Mouse (Mus musculus) midbrain, embryonic 11.5 days (tissue): Measurements from ENCODE around the gene Skiv2l. TPM values are rescaled to one million over a fixed set of nuclear protein-coding genes. Genes with fewer than 3 reads are reported as not detected.

Experiments
- ATAC-seq: fragments of 200-750 bp; cut with Nextera tagmentation; 2 replicates; pipeline ENCODE4 v1.8.0; 2017; ENCODE audit warnings: moderate TSS enrichment, moderate library complexity; ENCODE audit not compliant: low FRiP score
- DNase-seq: peaks from one replicate; pipeline ENCODE4 v3.0.0; 2015; ENCODE audit warnings: low spot score; ENCODE audit errors: missing footprints
- H3K27ac ChIP-seq: fragments of 300-500 bp; sonication (generic); 2 replicates; pipeline ENCODE4 v1.5.1; 2014; ENCODE audit warnings: low read depth, low read length
- H3K27me3 ChIP-seq: fragments of 300-500 bp; sonication (generic); 2 replicates; pipeline ENCODE4 v1.6.1; 2014; ENCODE audit warnings: mild to moderate bottlenecking, low read length, moderate library complexity, mixed read lengths; ENCODE audit not compliant: control insufficient read depth, insufficient read depth
- H3K36me3 ChIP-seq: fragments of 300-500 bp; sonication (generic); 2 replicates; pipeline ENCODE4 v1.6.1; 2014; ENCODE audit warnings: mild to moderate bottlenecking, low read length, moderate library complexity, mixed read lengths; ENCODE audit not compliant: control insufficient read depth, insufficient read depth
- H3K4me1 ChIP-seq: fragments of 300-500 bp; sonication (generic); 2 replicates; pipeline ENCODE4 v1.6.1; 2014; ENCODE audit warnings: low read length; ENCODE audit not compliant: control insufficient read depth, insufficient read depth
- H3K4me2 ChIP-seq: fragments of 300-500 bp; sonication (generic); 2 replicates; pipeline ENCODE4 v1.6.1; 2014; ENCODE audit warnings: mild to moderate bottlenecking, moderate library complexity
- H3K4me3 ChIP-seq: fragments of 300-500 bp; sonication (generic); 2 replicates; pipeline ENCODE4 v1.5.1; 2014; ENCODE audit warnings: low read depth, low read length
- H3K9ac ChIP-seq: fragments of 300-500 bp; sonication (generic); 2 replicates; pipeline ENCODE4 v1.6.1; 2014; ENCODE audit warnings: low read length
- H3K9me3 ChIP-seq: fragments of 300-500 bp; sonication (generic); 2 replicates; pipeline ENCODE4 v1.6.1; 2016; ENCODE audit warnings: low read length; ENCODE audit not compliant: control insufficient read depth
- WGBS: fragments of 180-500 bp; shearing (Covaris S2); extraction: QIAGEN DNeasy Blood & Tissue Kit; methylation state at CpG from one replicate; pipeline ENCODE4 v1.1.7; 2014; 5-methylcytosine and 5-hydroxymethylcytosine counted together
- polyA plus RNA-seq: library from polyadenylated mRNA; unstranded; fragments of >200 nt; fragmentation: Nextera tagmentation; extraction: Ambion mirVana; gene quantifications from 2 replicates; pipeline ENCODE4 v1.2.1, GENCODE M21; 2014

Gene Skiv2l
- 30.7 and 36.2 TPM in 2 replicates for polyA plus RNA-seq

DNA sequence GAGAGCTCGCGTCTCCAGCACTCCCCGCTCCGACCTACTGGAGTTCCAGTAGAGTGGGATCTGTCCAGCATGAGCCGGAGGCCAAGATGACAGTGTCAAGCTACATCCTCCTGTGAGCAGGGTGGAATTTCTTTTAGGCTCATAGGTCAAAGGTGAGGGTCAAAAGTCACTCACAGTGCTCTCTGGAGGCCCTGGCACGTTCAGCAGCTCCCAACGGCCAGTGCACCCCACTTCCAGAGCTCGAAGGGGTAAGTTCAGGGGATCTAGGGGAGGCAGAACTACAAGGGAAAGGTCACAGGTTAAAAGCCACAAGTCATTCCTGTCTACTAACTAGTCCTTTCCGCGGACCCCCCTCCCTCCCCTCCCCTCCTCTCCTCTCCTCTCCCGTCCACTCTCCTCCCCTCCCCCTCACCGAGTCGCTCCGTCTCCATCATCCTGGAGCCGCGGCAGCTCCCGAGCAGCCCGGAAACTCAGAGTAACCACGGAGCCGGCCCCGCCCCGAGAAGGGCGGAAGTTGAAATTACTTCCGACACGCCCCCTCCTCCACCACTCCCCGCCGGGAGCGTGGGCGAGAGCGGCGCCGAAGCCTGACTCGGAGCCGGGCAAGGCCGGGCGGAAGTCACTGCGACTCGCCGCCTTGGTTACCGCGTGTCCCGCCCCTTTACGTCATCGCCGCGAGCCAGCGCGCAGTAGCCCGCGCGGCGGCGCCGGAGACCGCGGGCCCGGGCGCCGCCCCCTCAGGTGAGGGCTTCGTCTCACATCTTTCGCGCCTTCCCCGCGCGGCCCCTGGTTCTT, at the start of gene Skiv2l, which contains the start of gene Nelfe:
Gene Skiv2l (minus strand): TSS at position 489 of the 795 bp plus-strand sequence.
Gene Nelfe (plus strand): TSS at position 670 of the 795 bp plus-strand sequence.
- Histone ChIP-seq H3K4me1 (peaks cover 14% of the 10 kb centered on the region), H3K4me3 (peak within 1 kb of the TSS; percentile 72), H3K9ac (peak within 1 kb of the TSS; percentile 84), H3K4me2 (peak within 1 kb of the TSS; percentile 86), H3K27ac (no peak within 1 kb of the TSS), H3K9me3 (no peaks in the 10 kb centered on the region), H3K27me3 (no peaks in the 10 kb centered on the region), H3K36me3 (peaks cover 9% of the 10 kb centered on the region; the same call in 1 of the 2 replicates)
- ATAC-seq (peak; percentile 97), DNase-seq (peak; percentile 100)
- WGBS: 1% methylated on average over 65 of the region's 65 CpGs

- WGBS: under 1% methylated on average over 39 of the region's 45 CpGs
- Histone ChIP-seq H3K9ac (peak overlapping the region; percentile 99), H3K4me1 (peaks cover 21% of the 10 kb centered on the region), H3K27me3 (no peaks in the 10 kb centered on the region), H3K27ac (peak overlapping the region; percentile 92), H3K4me2 (peak overlapping the region; percentile 98), H3K4me3 (peak overlapping the region; percentile 95), H3K36me3 (peaks cover 20% of the 10 kb centered on the region), H3K9me3 (no peaks in the 10 kb centered on the region)
- peak; percentile 95 for DNase-seq
- ATAC-seq: peak; percentile 19
Observed at GRCm38 (mm10) chr17:34899053-34899889, 49.3 kb upstream of the Skiv2l start.

DNA sequence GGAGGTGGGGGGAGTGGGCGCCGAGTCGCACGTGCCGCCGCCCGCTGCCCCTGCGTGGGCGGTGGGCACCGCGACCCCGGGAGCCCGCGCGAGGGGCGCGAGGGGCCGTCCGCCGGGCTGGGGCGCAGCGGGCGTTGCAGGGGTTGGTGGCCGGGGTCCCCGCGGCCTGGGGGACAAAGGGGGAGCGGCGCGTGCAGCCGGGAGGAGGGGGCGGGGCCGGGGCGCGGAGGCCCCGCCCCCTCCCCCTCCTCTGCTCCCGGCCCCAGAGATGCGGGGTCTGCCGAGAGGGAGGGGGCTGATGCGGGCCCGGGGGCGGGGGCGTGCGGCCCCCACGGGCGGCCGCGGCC, 48.7 kb upstream of the Skiv2l start:
- ATAC-seq (peak; percentile 9; the same call in 1 of the 2 replicates), DNase-seq (peak; percentile 94)
- H3K4me2 ChIP-seq: peak overlapping the region; percentile 98
- WGBS: 1% methylated on average over 22 of the region's 47 CpGs
- no peaks in the 10 kb centered on the region for H3K27me3 ChIP-seq
- peaks cover 18% of the 10 kb centered on the region for H3K36me3 ChIP-seq
- peak overlapping the region; percentile 95 for H3K4me3 ChIP-seq
- H3K9ac ChIP-seq: peak overlapping the region; percentile 99
- H3K27ac ChIP-seq: peak overlapping the region; percentile 92
- no peaks in the 10 kb centered on the region for H3K9me3 ChIP-seq
- peaks cover 22% of the 10 kb centered on the region for H3K4me1 ChIP-seq

DNA sequence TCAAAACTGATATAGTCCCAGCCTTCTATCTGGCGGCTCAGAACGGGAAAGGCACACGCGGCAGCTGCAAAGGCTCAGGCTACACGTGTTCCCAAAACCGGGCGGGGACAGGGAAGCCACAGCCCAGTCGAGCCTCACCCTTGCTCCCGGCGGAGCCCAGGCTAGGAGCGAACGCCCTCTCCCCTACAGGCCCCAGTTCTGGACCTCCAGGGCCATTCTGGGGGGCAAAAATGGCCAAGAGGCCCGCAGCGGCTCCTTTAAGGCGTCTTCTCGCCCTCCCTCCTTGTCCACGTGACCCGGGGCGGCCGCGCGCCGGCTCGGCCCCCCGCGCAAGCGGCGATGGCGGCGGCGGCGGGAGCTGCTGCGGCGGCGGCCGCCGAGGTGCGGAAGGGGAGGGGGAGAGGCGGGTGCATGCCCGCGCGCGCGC, 48.2 kb upstream of the Skiv2l start, which contains the start of the genes C2 and Ehmt2:
Gene C2 (minus strand): TSS at position 106 of the 427 bp plus-strand sequence.
Gene Ehmt2 (plus strand): TSS at position 310 of the 427 bp plus-strand sequence.
- H3K9ac ChIP-seq: peak within 1 kb of the TSS; percentile 99
- H3K27me3 ChIP-seq: no peaks in the 10 kb centered on the region
- DNase-seq (peak; percentile 97), ATAC-seq (peak; percentile 28)
- H3K27ac ChIP-seq: peak within 1 kb of the TSS; percentile 92
- H3K4me1 ChIP-seq: peaks cover 26% of the 10 kb centered on the region
- peaks cover 16% of the 10 kb centered on the region for H3K36me3 ChIP-seq
- peak within 1 kb of the TSS; percentile 95 for H3K4me3 ChIP-seq
- no peaks in the 10 kb centered on the region for H3K9me3 ChIP-seq
- under 1% methylated on average over 30 of the region's 44 CpGs for WGBS
- H3K4me2 ChIP-seq: peak within 1 kb of the TSS; percentile 98

DNA sequence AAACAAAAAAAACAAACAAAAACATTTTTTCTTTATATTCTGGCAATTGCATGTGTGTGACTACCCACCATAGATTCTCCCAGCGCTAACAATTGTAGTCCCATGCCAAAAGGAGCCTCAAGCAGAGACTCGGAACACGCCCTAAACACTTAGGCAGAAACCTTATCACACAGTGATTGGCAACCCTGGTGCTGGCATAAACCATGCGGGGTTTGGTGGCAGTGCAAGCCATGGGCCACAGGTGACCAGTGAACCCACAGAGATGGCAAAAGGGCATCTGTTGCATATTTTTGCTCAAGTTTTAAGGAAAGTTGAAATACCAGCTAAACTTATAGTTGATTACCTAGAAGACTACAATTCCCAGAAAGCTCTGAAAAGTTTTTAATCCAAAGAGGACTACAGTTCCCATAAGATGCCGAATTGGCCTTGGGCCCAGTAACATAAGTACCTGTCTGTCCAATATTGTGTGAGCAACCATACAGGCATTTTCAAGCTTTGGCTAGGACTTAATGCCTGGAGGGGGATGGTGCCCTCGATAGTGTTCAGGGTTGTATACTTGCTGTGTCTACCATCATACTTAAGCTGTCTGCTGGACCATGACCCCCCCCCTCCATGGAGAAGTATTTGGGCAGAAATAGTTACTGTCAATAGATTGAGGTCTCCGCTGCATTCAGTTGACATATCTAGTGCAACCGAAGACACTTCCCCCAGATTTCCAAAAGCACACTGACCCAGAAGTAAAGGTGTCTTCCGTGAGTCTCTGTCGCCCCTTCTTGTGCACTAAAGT, 47.6 kb upstream of the Skiv2l start:
- DNase-seq (peak; percentile 94), ATAC-seq (no peak)
- H3K9me3 ChIP-seq: no peaks in the 10 kb centered on the region
- no peaks in the 10 kb centered on the region for H3K27me3 ChIP-seq
- H3K4me1 ChIP-seq: peaks cover 26% of the 10 kb centered on the region
- peak overlapping the region; percentile 99 for H3K9ac ChIP-seq
- H3K4me3 ChIP-seq: peak overlapping the region; percentile 95
- peak overlapping the region; percentile 92 for H3K27ac ChIP-seq
- H3K4me2 ChIP-seq: peak overlapping the region; percentile 98
- 21% methylated on average over 10 of the region's 10 CpGs for WGBS
- peaks cover 12% of the 10 kb centered on the region for H3K36me3 ChIP-seq

- Histone ChIP-seq H3K4me1 (peaks cover 26% of the 10 kb centered on the region), H3K27ac (no peak overlapping the region)
Observed at GRCm38 (mm10) chr17:34896366-34896765, 46.4 kb upstream of the Skiv2l start.

GRCm38 (mm10) chr17:34895724-34896123, 45.7 kb upstream of the Skiv2l start:
- no peak overlapping the region for H3K27ac ChIP-seq
- peaks cover 9% of the 10 kb centered on the region for H3K36me3 ChIP-seq
- ATAC-seq (no peak), DNase-seq (peak; percentile 89)
- 93% methylated on average over 15 of the region's 15 CpGs for WGBS
- peak overlapping the region; percentile 86 for H3K4me3 ChIP-seq
- peak overlapping the region; percentile 97 for H3K9ac ChIP-seq
- H3K4me1 ChIP-seq: peaks cover 26% of the 10 kb centered on the region
- no peaks in the 10 kb centered on the region for H3K9me3 ChIP-seq
- H3K27me3 ChIP-seq: no peaks in the 10 kb centered on the region
- peak overlapping the region; percentile 66 for H3K4me2 ChIP-seq

More at GRCm38 (mm10) chr17:34896366-34896765, 46.4 kb upstream of the Skiv2l start:
- ATAC-seq (no peak), DNase-seq (no peak)
- Histone ChIP-seq H3K36me3 (peaks cover 9% of the 10 kb centered on the region), H3K27me3 (no peaks in the 10 kb centered on the region), H3K4me2 (no peak overlapping the region), H3K9ac (no peak overlapping the region), H3K9me3 (no peaks in the 10 kb centered on the region), H3K4me3 (peak overlapping the region; percentile 4; the same call in 1 of the 2 replicates)
- 88% methylated on average over 17 of the region's 17 CpGs for WGBS

DNA sequence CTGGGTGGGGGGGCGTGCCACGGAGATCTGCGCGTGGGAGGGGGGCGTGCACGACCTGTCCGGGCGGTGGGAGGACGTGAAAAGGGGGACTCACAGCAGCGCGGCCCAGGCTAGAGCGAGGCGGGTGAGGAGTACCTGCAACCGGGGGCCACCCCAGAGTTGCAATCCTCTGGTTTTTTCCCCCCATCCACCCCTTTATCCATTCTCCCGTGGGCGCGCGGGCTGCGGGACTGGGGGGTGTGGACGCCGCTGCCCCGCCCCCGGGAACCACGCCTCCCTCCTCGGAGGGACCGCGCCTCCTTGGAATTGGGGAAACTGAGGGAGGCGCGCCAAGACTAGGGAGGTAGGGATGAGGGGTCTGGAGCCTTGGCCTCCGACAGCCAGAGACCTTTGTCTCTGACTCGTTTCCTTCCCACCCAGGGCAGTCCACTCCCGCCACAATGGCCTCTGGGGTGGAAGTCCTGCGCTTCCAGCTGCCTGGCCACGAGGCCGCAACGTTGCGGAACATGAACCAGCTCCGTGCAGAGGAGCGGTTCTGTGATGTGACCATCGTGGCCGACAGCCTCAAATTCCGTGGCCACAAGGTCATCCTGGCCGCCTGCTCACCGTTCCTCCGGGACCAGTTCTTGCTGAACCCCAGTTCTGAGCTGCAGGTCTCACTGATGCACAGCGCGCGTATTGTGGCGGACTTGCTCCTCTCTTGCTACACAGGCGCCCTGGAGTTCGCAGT, 45.0 kb upstream of the Skiv2l start:
- 9% methylated on average over 47 of the region's 51 CpGs for WGBS
- no peaks in the 10 kb centered on the region for H3K9me3 ChIP-seq
- H3K9ac ChIP-seq: peak overlapping the region; percentile 97
- H3K4me1 ChIP-seq: peaks cover 24% of the 10 kb centered on the region
- peak; percentile 38 for ATAC-seq
- no peaks in the 10 kb centered on the region for H3K27me3 ChIP-seq
- H3K27ac ChIP-seq: peak overlapping the region; percentile 83
- peak overlapping the region; percentile 86 for H3K4me3 ChIP-seq
- DNase-seq: peak; percentile 96
- peak overlapping the region; percentile 66 for H3K4me2 ChIP-seq
- H3K36me3 ChIP-seq: peaks cover 9% of the 10 kb centered on the region
